Mouse (Mus musculus): ENCODE measurements around the gene Gins1.

GRCm38 (mm10) chr2:150885814-150886213, 19.4 kb upstream of the Gins1 start:
- TF ChIP-seq CEBPB (IDR thresholded peaks at IDR 0.05; ENCODE audit: low read depth) = no peak
- no peak for TF ChIP-seq CTCF (IDR thresholded peaks at IDR 0.05; ENCODE audit: control insufficient read depth, insufficient read depth, insufficient read length)
- no peak for TF ChIP-seq MYOD1 (IDR thresholded peaks at IDR 0.05; ENCODE audit: control insufficient read depth, insufficient read length, low read depth)
- TF ChIP-seq USF1 (IDR thresholded peaks at IDR 0.05; ENCODE audit: low read depth) = no peak
- TF ChIP-seq FOSL1 (IDR thresholded peaks at IDR 0.05; ENCODE audit: insufficient read depth, low read length, poor library complexity, severe bottlenecking) = no peak
